In the genomic region with DNA sequence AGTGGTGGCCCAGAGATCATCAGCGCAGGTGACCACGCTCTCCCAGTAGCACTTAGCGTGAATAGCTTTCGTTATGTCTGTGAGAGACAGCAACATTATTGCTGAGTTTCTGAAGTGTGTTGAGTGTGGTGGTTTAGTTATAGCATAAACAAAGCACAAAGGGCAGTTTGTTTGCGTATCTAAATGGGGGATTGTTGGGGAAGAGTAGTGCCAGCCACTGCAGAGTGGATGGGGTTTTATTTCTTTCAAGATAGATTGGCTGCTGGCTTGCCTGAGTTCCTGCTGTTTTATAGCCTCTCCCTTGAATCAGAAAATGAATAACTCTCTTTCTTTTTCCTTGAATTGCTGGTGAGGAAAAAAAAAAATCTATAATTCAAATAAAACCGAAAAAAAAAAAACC, we compare ENCODE assay signal across 30 mouse cellular contexts.
A peak's percentile ranks its signal among the peaks of the same experiment; 100 is the strongest.
DNase-seq lines count a peak whose midpoint lies in the region; ATAC-seq and TF ChIP-seq lines count a peak whose summit lies in the region.
"Had no signal": no experiment of that assay in that cellular context is flagged by ENCODE, and none has a peak within 500 bp of the region (broad histone marks: within the 10 kb centered on the region; RNA-seq: fewer than 3 reads in every experiment).

No protein-coding gene starts in this region.

- no peak for ATAC-seq in hindbrain, embryonic 13.5 days (ENCODE audit: low FRiP score)
- no peak; the same call in 1 of the 2 replicates for ATAC-seq in hindbrain, embryonic 14.5 days (ENCODE audit: low FRiP score)
- ATAC-seq in limb, embryonic 12.5 days (ENCODE audit: insufficient number of reproducible peaks, insufficient read depth, low FRiP score, low TSS enrichment, low read depth), result no peak
- ATAC-seq: forebrain, embryonic 13.5 days; intestine, postnatal 0 days; midbrain, embryonic 16.5 days; Patski had no signal

- no peaks in the 10 kb centered on the region for H3K9me3 ChIP-seq in hindbrain, embryonic 13.5 days
- H3K9me3 ChIP-seq in hindbrain, embryonic 14.5 days (ENCODE audit: control insufficient read depth, low read length), result no peaks in the 10 kb centered on the region
- H3K9me3 ChIP-seq in limb, embryonic 12.5 days, result no peaks in the 10 kb centered on the region
- H3K9me3 ChIP-seq: forebrain, embryonic 13.5 days; limb, embryonic 13.5 days; lung, embryonic 15.5 days; midbrain, embryonic 10.5 days had no signal

- no peak for TF ChIP-seq CTCF in gastrocnemius, adult 2 months (IDR thresholded peaks at IDR 0.05)

- WGBS in hindbrain, embryonic 13.5 days, result 60% methylated on average over 6 of the region's 6 CpGs
- 64% methylated on average over 6 of the region's 6 CpGs for WGBS in hindbrain, embryonic 14.5 days
- 62% methylated on average over 6 of the region's 6 CpGs for WGBS in limb, embryonic 12.5 days

- 0 out of 2 replicates have a peak overlapping the region, but pooled peaks have one; percentile 12 for H3K27ac ChIP-seq in hindbrain, embryonic 13.5 days
- H3K27ac ChIP-seq in hindbrain, embryonic 14.5 days, result no peak overlapping the region
- peak overlapping the region; percentile 50; the same call in 1 of the 2 replicates for H3K27ac ChIP-seq in limb, embryonic 12.5 days
- no peak overlapping the region for H3K27ac ChIP-seq in gastrocnemius, adult 2 months
- H3K27ac ChIP-seq: forebrain, embryonic 13.5 days; limb, embryonic 13.5 days; lung, embryonic 15.5 days; midbrain, embryonic 10.5 days had no signal

- intact Hi-C loops in gastrocnemius, adult 2 months (cut with DNase I), result no loop called here

- no peaks in the 10 kb centered on the region for H3K27me3 ChIP-seq in hindbrain, embryonic 13.5 days
- H3K27me3 ChIP-seq in hindbrain, embryonic 14.5 days (ENCODE audit: control insufficient read depth, insufficient read depth, low read length), result no peaks in the 10 kb centered on the region
- no peaks in the 10 kb centered on the region for H3K27me3 ChIP-seq in limb, embryonic 12.5 days
- H3K27me3 ChIP-seq: forebrain, embryonic 13.5 days; limb, embryonic 13.5 days; lung, embryonic 15.5 days had no signal

- H3K36me3 ChIP-seq in hindbrain, embryonic 13.5 days, result no peaks in the 10 kb centered on the region
- no peaks in the 10 kb centered on the region for H3K36me3 ChIP-seq in hindbrain, embryonic 14.5 days (replicated peaks; ENCODE audit: control insufficient read depth, insufficient read depth)
- H3K36me3 ChIP-seq in limb, embryonic 12.5 days, result no peaks in the 10 kb centered on the region
- H3K36me3 ChIP-seq: G1E; limb, embryonic 13.5 days; lung, embryonic 15.5 days; midbrain, embryonic 10.5 days had no signal

- H3K4me2 ChIP-seq in hindbrain, embryonic 13.5 days, result no peak overlapping the region
- H3K4me2 ChIP-seq in hindbrain, embryonic 14.5 days (replicated peaks), result no peak overlapping the region
- no peak overlapping the region for H3K4me2 ChIP-seq in limb, embryonic 12.5 days
- H3K4me2 ChIP-seq: forebrain, embryonic 13.5 days; limb, embryonic 13.5 days; liver, embryonic 11.5 days; lung, embryonic 15.5 days had no signal

- H3K9ac ChIP-seq in hindbrain, embryonic 13.5 days, result no peak overlapping the region
- no peak overlapping the region for H3K9ac ChIP-seq in hindbrain, embryonic 14.5 days
- no peak overlapping the region for H3K9ac ChIP-seq in limb, embryonic 12.5 days (replicated peaks)
- H3K9ac ChIP-seq: forebrain, embryonic 13.5 days; limb, embryonic 13.5 days; lung, embryonic 15.5 days had no signal

- no peak overlapping the region for H3K4me3 ChIP-seq in hindbrain, embryonic 13.5 days
- H3K4me3 ChIP-seq in hindbrain, embryonic 14.5 days (replicated peaks; ENCODE audit: low read length), result no peak overlapping the region
- H3K4me3 ChIP-seq in limb, embryonic 12.5 days (replicated peaks), result no peak overlapping the region
- no peak overlapping the region for H3K4me3 ChIP-seq in gastrocnemius, adult 2 months
- H3K4me3 ChIP-seq: erythroblast, embryonic 14.5 days; forebrain, embryonic 13.5 days; limb, embryonic 13.5 days; lung, embryonic 15.5 days; midbrain, embryonic 10.5 days; myocyte had no signal

- DNase-seq in hindbrain, embryonic 14.5 days (ENCODE audit: low spot score), result no peak
- peak; percentile 17 for DNase-seq in layer of hippocampus, adult 9-11 months
- DNase-seq in layer of hippocampus, adult 8-10 months (ENCODE audit: low spot score in 2 of 2), result no peak
- DNase-seq in Muller cell, postnatal 12 days (ENCODE audit: inconsistent ontology term), result peak; percentile 12
- no peak for DNase-seq in embryo, embryonic 11 days
- no peak for DNase-seq in gastrocnemius, adult 2 months
- DNase-seq: adrenal gland, postnatal 10 days; cerebellum, adult 18-20 months; cerebellum, postnatal 10 days; gastrocnemius, postnatal 14 days; heart, postnatal 14 days; kidney, adult 9 months; kidney, postnatal 10 days; right cerebral cortex, adult 18-20 months; spleen, adult 18-20 months; thymus, adult 2 months; thymus, postnatal 36 days had no signal

- 0 out of 2 replicates have a peak, but pooled peaks cover 11% of the 10 kb centered on the region for H3K4me1 ChIP-seq in hindbrain, embryonic 13.5 days (replicated peaks)
- no peaks in the 10 kb centered on the region for H3K4me1 ChIP-seq in hindbrain, embryonic 14.5 days (replicated peaks; ENCODE audit: control insufficient read depth, insufficient read depth, low read length)
- H3K4me1 ChIP-seq in limb, embryonic 12.5 days (replicated peaks), result no peaks in the 10 kb centered on the region; the same call in 1 of the 2 replicates
- H3K4me1 ChIP-seq: limb, embryonic 13.5 days; lung, embryonic 15.5 days; midbrain, embryonic 10.5 days had no signal

Comparison
In these comparisons a context has a peak if more than half of its experiments do, and no peak if none do; other contexts are left out.
1. H3K27ac ChIP-seq: peak in hindbrain, embryonic 13.5 days (single experiment) and limb, embryonic 12.5 days (single experiment); none in hindbrain, embryonic 14.5 days (single experiment) and gastrocnemius, adult 2 months (single experiment).
2. DNase-seq: peak in layer of hippocampus, adult 9-11 months (single experiment) and Muller cell, postnatal 12 days (single experiment); none in hindbrain, embryonic 14.5 days (single experiment), layer of hippocampus, adult 8-10 months (0 of 2), embryo, embryonic 11 days (single experiment) and gastrocnemius, adult 2 months (single experiment).